Mouse (Mus musculus) kidney, embryonic 14.5 days (tissue): ENCODE data around the gene Elobl. TPM values are rescaled to one million over a fixed set of nuclear protein-coding genes. Genes with fewer than 3 reads are reported as not detected.
A peak's percentile ranks its signal among the peaks of the same experiment; 100 is the strongest.
"Not testable (repeated sequence)": the region's sequence is repeated elsewhere in the genome, so short reads cannot be mapped to it uniquely, and the experiment has no call there.

ENCODE experiments used
- ATAC-seq: fragments of 200-750 bp; cut with Nextera tagmentation; 2 replicates; pipeline ENCODE4 v1.8.0; 2017; ENCODE audit warnings: moderate number of reproducible peaks, mild to moderate bottlenecking, moderate TSS enrichment, moderate library complexity; ENCODE audit not compliant: low FRiP score, low TSS enrichment
- H3K27ac ChIP-seq: fragments of 300-500 bp; sonication (generic); 2 replicates; pipeline ENCODE4 v1.5.1; 2014; ENCODE audit warnings: low read depth, mild to moderate bottlenecking, low read length, moderate library complexity, mixed read lengths
- H3K27me3 ChIP-seq: fragments of 300-500 bp; sonication (generic); 2 replicates; pipeline ENCODE4 v1.6.1; 2014; ENCODE audit warnings: mild to moderate bottlenecking, low read length; ENCODE audit not compliant: control insufficient read depth, insufficient read depth
- H3K36me3 ChIP-seq: fragments of 300-500 bp; sonication (generic); 2 replicates; pipeline ENCODE4 v1.6.1; 2014; ENCODE audit warnings: low read length, mixed read lengths; ENCODE audit not compliant: control insufficient read depth, insufficient read depth
- H3K4me1 ChIP-seq: fragments of 300-500 bp; sonication (generic); 2 replicates; pipeline ENCODE4 v1.6.1; 2014; ENCODE audit warnings: low read length, mixed read lengths; ENCODE audit not compliant: control insufficient read depth, insufficient read depth
- H3K4me2 ChIP-seq: fragments of 300-500 bp; sonication (generic); replicated peaks from 2 replicates; pipeline ENCODE4 v1.6.1; 2014; ENCODE audit warnings: low read depth, mild to moderate bottlenecking, low read length
- H3K4me3 ChIP-seq: fragments of 300-500 bp; sonication (generic); 2 replicates; pipeline ENCODE4 v1.5.1; 2014; ENCODE audit warnings: mild to moderate bottlenecking, low read length
- H3K9ac ChIP-seq: fragments of 300-500 bp; sonication (generic); 2 replicates; pipeline ENCODE4 v1.6.1; 2014; ENCODE audit warnings: low read depth, mild to moderate bottlenecking, low read length, moderate library complexity
- H3K9me3 ChIP-seq: fragments of 300-500 bp; sonication (generic); 2 replicates; pipeline ENCODE4 v1.6.1; 2016; ENCODE audit warnings: low read length; ENCODE audit not compliant: control insufficient read depth
- WGBS: fragments of 180-500 bp; shearing (Covaris S2); extraction: QIAGEN DNeasy Blood & Tissue Kit; methylation state at CpG from one replicate; pipeline ENCODE4 v1.1.7; 2014; 5-methylcytosine and 5-hydroxymethylcytosine counted together
- polyA plus RNA-seq: library from polyadenylated mRNA; unstranded; fragments of >200 nt; fragmentation: Nextera tagmentation; extraction: Ambion mirVana; gene quantifications from 2 replicates; pipeline ENCODE4 v1.2.1, GENCODE M21; 2014

Elobl gene
- polyA plus RNA-seq, 1 experiment from 2014 or later, result not detected

- ATAC-seq, result no peak
- no peak overlapping the region for H3K4me3 ChIP-seq
- H3K9ac ChIP-seq, result no peak overlapping the region
- no peaks in the 10 kb centered on the region for H3K9me3 ChIP-seq
- no peak overlapping the region; the same call in 1 of the 2 replicates for H3K4me2 ChIP-seq
- no peaks in the 10 kb centered on the region for H3K27me3 ChIP-seq
- H3K4me1 ChIP-seq, result peaks cover 10% of the 10 kb centered on the region; the same call in 1 of the 2 replicates
- H3K36me3 ChIP-seq, result no peaks in the 10 kb centered on the region
- no peak overlapping the region for H3K27ac ChIP-seq
- 87% methylated on average over 5 of the region's 5 CpGs for WGBS
Observed at GRCm38 (mm10) chr11:89002621-89003020, 35.9 kb upstream of the Elobl start.

- no peak overlapping the region for H3K9ac ChIP-seq
Observed at GRCm38 (mm10) chr11:89002068-89002467, 35.3 kb upstream of the Elobl start.

GRCm38 (mm10) chr11:89001569-89001968 lies 34.8 kb upstream of the Elobl start:
- no peak overlapping the region; the same call in 1 of the 2 replicates for H3K4me3 ChIP-seq
- H3K9ac ChIP-seq, result no peak overlapping the region
- H3K9me3 ChIP-seq, result no peaks in the 10 kb centered on the region
- 91% methylated on average over 7 of the region's 7 CpGs for WGBS
- H3K27me3 ChIP-seq, result no peaks in the 10 kb centered on the region
- no peak overlapping the region for H3K27ac ChIP-seq
- H3K4me2 ChIP-seq, result no peak overlapping the region; the same call in 1 of the 2 replicates
- H3K4me1 ChIP-seq, result peaks cover 10% of the 10 kb centered on the region; the same call in 1 of the 2 replicates
- ATAC-seq, result no peak
- no peaks in the 10 kb centered on the region for H3K36me3 ChIP-seq

More at GRCm38 (mm10) chr11:89002068-89002467, 35.3 kb upstream of the Elobl start:
- no peak for ATAC-seq
- Histone ChIP-seq H3K4me3 (no peak overlapping the region), H3K36me3 (no peaks in the 10 kb centered on the region), H3K4me1 (peaks cover 10% of the 10 kb centered on the region; the same call in 1 of the 2 replicates), H3K27me3 (no peaks in the 10 kb centered on the region), H3K9me3 (no peaks in the 10 kb centered on the region), H3K4me2 (no peak overlapping the region; the same call in 1 of the 2 replicates), H3K27ac (no peak overlapping the region)
- WGBS, result 80% methylated on average over 5 of the region's 5 CpGs

GRCm38 (mm10) chr11:89000527-89000819 lies 33.7 kb upstream of the Elobl start:
- peak overlapping the region; percentile 61; the same call in 1 of the 2 replicates for H3K9ac ChIP-seq
- peak overlapping the region; percentile 43 for H3K4me2 ChIP-seq
- ATAC-seq, result no peak
- no peak overlapping the region; the same call in 1 of the 2 replicates for H3K27ac ChIP-seq
- H3K27me3 ChIP-seq, result no peaks in the 10 kb centered on the region
- H3K36me3 ChIP-seq, result no peaks in the 10 kb centered on the region
- peak overlapping the region; percentile 45; the same call in 1 of the 2 replicates for H3K4me3 ChIP-seq
- no peaks in the 10 kb centered on the region for H3K9me3 ChIP-seq
- peaks cover 10% of the 10 kb centered on the region; the same call in 1 of the 2 replicates for H3K4me1 ChIP-seq

GRCm38 (mm10) chr11:88999723-89000526 lies 33.2 kb upstream of the Elobl start:
- H3K9me3 ChIP-seq, result no peaks in the 10 kb centered on the region
- no peaks in the 10 kb centered on the region for H3K27me3 ChIP-seq
- no peaks in the 10 kb centered on the region for H3K36me3 ChIP-seq
- H3K4me3 ChIP-seq, result peak overlapping the region; percentile 45
- no peak for ATAC-seq
- 25% methylated on average over 33 of the region's 33 CpGs for WGBS
- peak overlapping the region; percentile 61 for H3K9ac ChIP-seq
- no peak overlapping the region; the same call in 1 of the 2 replicates for H3K27ac ChIP-seq
- peak overlapping the region; percentile 43 for H3K4me2 ChIP-seq
- peaks cover 10% of the 10 kb centered on the region; the same call in 1 of the 2 replicates for H3K4me1 ChIP-seq

- Histone ChIP-seq H3K4me3 (peak within 1 kb of the TSS; percentile 45), H3K4me2 (peak within 1 kb of the TSS; percentile 43), H3K9me3 (no peaks in the 10 kb centered on the region), H3K9ac (peak within 1 kb of the TSS; percentile 61), H3K27ac (no peak within 1 kb of the TSS; the same call in 1 of the 2 replicates), H3K36me3 (no peaks in the 10 kb centered on the region), H3K4me1 (peaks cover 10% of the 10 kb centered on the region; the same call in 1 of the 2 replicates), H3K27me3 (no peaks in the 10 kb centered on the region)
- WGBS, result 3% methylated on average over 48 of the region's 48 CpGs
- peak; percentile 90 for ATAC-seq
Observed at GRCm38 (mm10) chr11:88998974-88999722, 32.4 kb upstream of the Elobl start, which contains the start of gene Trim25. Gene Trim25, plus strand, starts transcription at chr11:88999376.

GRCm38 (mm10) chr11:88998406-88998805 lies 31.7 kb upstream of the Elobl start:
- H3K4me3 ChIP-seq, result no peak overlapping the region; the same call in 1 of the 2 replicates
- WGBS, result 32% methylated on average over 3 of the region's 3 CpGs
- no peaks in the 10 kb centered on the region for H3K9me3 ChIP-seq
- H3K36me3 ChIP-seq, result no peaks in the 10 kb centered on the region
- H3K9ac ChIP-seq, result no peak overlapping the region
- no peak overlapping the region for H3K4me2 ChIP-seq
- ATAC-seq, result no peak
- peaks cover 10% of the 10 kb centered on the region; the same call in 1 of the 2 replicates for H3K4me1 ChIP-seq
- no peaks in the 10 kb centered on the region for H3K27me3 ChIP-seq
- no peak overlapping the region for H3K27ac ChIP-seq

- 91% methylated on average over 5 of the region's 5 CpGs for WGBS
- not testable (repeated sequence) for H3K4me2 ChIP-seq, H3K27me3 ChIP-seq, H3K36me3 ChIP-seq, H3K27ac ChIP-seq, H3K9me3 ChIP-seq, H3K4me3 ChIP-seq, H3K4me1 ChIP-seq, H3K9ac ChIP-seq, ATAC-seq
Observed at GRCm38 (mm10) chr11:88997343-88997742, 30.6 kb upstream of the Elobl start.
